Mouse (Mus musculus): ENCODE measurements around the gene Slc17a1. TPM values are rescaled to one million over a fixed set of nuclear protein-coding genes. Genes with fewer than 3 reads are reported as not detected.
A peak's percentile ranks its signal among the peaks of the same experiment; 100 is the strongest.

Slc17a1 gene
- total RNA-seq, 2 experiments from 2014 or later: not detected

GRCm38 (mm10) chr13:23887026-23887725 is 19.6 kb downstream of the Slc17a1 start:
- no peak for DNase-seq (ENCODE audit: low spot score in 2 of 2)

DNA sequence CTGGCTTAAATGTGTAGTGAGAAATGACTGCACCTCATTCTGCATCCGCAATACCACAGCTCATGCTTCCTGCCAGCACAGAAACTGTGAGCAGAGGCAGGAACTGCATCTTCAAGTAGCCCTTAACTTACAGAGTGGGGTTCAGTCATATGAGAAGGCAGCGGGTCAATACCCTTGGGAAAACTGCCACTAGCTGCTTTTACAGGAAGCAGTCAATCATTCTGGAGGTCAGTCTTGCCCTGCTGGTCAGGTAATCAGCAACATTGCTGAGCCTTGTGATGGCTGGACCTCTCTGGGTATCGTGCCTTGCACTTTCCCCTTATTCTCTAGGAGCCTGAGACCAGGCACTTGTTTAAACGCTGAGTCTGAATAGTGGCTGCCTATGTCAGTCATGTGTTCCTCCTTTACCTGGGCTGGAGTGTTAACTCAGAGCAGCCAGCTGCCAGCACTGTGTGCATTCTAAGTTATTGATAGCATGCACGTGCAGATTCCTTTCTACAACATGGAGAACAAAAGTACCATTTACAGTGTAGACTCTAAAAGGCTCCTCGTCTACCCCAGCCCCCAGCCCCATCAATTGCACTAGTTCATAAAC is 21.6 kb downstream of the Slc17a1 start:
- DNase-seq (ENCODE audit: low spot score in 2 of 2): no peak

DNA sequence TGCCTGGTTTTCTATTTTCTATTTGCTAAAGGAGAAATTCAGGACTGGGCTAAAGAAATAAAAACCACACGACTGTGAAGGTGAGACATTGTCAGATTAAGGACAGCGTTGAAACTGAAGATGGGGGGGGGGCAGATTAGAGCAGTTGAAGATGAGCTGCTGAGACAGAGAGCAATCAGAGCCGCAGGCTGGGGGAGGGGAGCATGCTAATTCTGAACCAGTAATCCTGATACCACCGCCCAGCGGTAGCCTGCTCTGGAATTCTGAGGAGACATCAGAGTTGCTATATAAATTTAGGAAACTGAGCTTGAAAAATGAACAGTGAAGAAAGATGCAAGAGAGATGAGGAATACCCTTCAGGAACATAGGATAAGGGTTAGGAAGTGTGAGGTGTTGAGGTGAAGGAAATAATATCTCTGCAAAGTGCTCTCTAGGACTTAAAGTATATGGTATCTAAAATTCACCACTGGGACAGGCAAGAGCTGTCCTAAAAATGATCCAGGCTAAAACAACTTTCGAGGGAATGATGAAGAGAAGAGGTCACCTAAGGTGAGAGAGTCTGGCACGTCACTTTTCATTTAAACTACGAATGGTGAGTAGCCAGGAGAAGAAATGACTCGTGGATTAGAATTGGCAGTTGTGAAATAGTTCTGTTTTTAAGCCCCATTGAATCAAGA is 25.2 kb downstream of the Slc17a1 start:
- DNase-seq (ENCODE audit: low spot score in 2 of 2): no peak

DNA sequence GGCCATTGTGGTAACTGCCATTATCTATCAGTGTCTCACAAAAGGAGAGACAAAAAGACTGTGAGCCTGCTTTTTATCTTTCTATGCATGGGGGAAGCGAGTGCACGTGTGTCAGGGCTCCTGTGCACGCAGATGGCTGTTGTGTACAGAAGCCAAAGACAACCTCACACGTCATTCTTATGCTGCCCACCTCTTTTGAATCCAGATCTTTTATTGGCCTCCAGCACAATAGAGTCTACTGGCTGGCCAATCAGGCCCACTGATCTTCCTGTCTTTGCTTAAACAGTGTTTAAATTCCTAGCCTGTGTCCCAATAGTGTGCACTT is 25.7 kb downstream of the Slc17a1 start:
- no peak for DNase-seq (ENCODE audit: low spot score in 2 of 2)

GRCm38 (mm10) chr13:23898242-23898641 is 30.7 kb downstream of the Slc17a1 start:
- no peak for DNase-seq (ENCODE audit: low spot score in 2 of 2)

GRCm38 (mm10) chr13:23906906-23907305 is 39.4 kb downstream of the Slc17a1 start:
- DNase-seq (ENCODE audit: low spot score in 2 of 2): no peak

DNA sequence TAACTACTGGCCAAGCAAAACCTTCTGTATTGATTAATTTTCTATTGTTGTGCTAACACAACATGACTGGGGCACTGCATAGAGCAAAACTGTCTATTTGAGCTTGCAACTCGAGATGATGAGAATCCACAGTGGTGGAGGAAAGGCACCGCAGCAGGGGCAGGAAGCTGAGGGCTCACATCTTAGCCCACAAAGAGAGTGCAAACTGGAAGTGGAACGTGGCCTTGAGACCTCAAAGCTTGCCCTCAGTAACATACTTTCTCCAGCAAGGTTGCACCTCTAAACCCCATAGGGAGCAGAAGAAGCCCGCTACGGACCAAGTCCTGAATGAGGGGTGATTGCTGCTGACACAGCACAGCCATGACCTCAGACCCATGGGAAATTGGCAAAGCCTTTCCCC is 42.6 kb downstream of the Slc17a1 start:
- no peak for DNase-seq (ENCODE audit: low spot score in 2 of 2)

GRCm38 (mm10) chr13:23911335-23911734 is 43.8 kb downstream of the Slc17a1 start:
- no peak for DNase-seq (ENCODE audit: low spot score in 2 of 2)

GRCm38 (mm10) chr13:23913791-23914306 is 46.3 kb downstream of the Slc17a1 start:
- DNase-seq (ENCODE audit: low spot score in 2 of 2): no peak

GRCm38 (mm10) chr13:23914376-23915167 is 47.0 kb downstream of the Slc17a1 start, which contains the start of gene Slc17a4:
Gene Slc17a4 (minus strand): TSS chr13:23915009.
- no peak for DNase-seq (ENCODE audit: low spot score in 2 of 2)

DNA sequence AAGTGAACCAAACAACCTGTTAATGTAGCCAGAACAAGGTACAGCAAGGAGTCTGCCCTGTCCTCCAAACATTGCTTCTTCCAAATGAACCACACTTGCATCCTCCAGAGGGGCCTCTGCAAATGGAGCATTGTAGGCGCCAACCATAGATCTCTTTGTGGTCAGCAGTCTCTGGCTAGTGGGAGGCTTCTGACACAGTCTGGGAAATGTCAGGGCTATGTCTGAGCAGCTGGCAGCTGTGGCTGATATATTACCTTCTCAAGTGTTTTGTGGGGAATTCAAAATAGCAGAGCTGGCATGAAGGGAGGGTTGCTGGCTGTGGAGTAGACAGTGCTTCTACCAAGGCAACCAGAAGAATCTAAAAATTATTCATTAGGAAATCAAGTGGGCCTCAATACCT is 48.6 kb downstream of the Slc17a1 start:
- no peak for DNase-seq (ENCODE audit: low spot score in 2 of 2)

DNA sequence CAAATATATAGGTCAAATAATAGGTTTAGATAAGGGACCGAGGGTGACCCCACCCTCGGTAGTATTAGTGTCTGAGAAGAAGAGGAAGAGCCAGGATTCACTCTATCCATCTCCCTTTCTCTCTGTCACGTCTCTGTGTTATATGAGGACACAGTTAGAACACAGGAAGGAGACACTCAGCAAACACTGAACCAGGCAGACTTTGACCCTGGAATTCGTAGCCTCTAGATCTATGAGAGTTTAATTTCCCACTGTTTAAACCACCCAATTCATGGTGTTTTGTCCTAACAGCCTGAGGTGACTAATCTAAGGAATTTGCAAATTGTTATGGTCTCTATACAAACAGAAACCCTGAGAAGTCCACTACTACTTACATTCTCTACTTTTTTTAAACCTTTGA is 50.1 kb downstream of the Slc17a1 start:
- DNase-seq (ENCODE audit: low spot score in 2 of 2): no peak

GRCm38 (mm10) chr13:23925792-23926191 is 58.2 kb downstream of the Slc17a1 start:
- no peak for DNase-seq (ENCODE audit: low spot score in 2 of 2)

GRCm38 (mm10) chr13:23928637-23929036 is 61.1 kb downstream of the Slc17a1 start:
- DNase-seq (ENCODE audit: low spot score in 2 of 2): no peak

GRCm38 (mm10) chr13:23930461-23930860 is 62.9 kb downstream of the Slc17a1 start:
- DNase-seq (ENCODE audit: low spot score in 2 of 2): no peak

DNA sequence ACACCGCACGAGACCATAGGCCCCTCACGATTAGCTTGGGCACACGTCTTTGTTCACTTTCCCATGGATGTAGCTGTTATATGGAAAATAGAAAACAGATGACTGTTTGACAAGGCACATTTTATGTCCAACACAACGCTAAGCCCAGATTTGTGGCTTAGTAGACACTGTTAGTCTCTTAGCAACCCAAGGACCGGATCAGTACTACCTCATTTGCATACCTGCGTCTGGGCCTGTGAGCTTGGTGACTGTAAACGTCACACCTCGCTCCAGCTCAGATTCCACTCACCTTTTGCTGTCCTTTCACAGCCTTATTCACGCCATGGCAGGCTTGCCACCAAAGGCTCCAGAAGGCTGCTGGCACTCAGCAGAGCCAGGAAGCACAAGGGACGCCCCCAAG is 63.4 kb downstream of the Slc17a1 start:
- DNase-seq (ENCODE audit: low spot score in 2 of 2): no peak

DNA sequence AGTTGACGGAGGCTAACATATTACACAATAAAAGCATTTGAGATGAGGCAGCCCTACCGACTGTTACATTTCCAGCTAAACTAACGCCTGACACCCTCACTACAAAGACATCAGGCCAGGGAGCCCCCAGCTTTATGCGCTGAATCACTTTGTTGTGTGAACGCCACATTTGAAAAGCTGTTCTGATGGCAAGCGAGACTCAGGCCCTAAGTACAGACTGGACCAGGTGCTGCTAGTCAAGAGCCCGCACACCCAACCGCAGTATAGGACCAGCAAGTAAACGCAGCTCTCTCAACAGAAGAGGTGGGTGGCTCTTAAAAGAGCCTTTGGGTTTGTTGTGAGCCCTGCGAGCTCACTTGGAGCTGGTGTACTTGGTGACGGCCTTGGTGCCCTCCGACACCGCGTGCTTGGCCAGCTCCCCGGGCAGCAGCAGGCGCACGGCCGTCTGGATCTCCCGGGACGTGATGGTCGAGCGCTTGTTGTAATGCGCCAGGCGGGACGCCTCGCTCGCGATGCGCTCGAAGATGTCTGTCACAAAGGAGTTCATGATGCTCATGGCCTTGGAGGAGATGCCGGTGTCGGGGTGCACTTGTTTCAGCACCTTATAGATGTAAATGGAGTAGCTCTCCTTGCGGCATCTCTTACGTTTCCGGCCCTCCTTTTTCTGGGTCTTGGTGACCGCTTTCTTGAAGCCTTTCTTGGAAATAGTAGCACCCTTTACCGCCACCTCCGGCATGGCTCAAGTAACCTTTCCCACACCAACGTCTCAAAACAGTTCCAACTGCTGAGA is 66.1 kb downstream of the Slc17a1 start, which contains the start of gene Hist1h2ba:
TSS of gene Hist1h2ba (minus strand) at position 736 of the 790 bp plus-strand sequence.
- DNase-seq (ENCODE audit: low spot score in 2 of 2): no peak

DNA sequence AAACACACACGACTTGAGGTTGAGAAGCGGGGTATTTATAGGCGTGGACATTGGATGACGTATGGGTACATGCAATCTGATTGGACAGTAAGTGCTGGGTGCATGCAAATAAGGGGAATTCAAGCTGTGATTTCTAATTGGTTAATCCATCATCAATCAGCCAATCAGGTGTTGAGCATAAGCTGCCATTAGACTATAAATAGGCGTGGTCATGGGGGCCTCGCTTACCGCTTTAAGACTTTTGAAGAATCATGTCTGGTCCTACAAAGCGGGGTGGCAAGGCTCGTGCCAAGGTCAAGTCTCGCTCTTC is 66.6 kb downstream of the Slc17a1 start, which contains the start of gene Hist1h2aa:
TSS of gene Hist1h2aa (plus strand) at position 252 of the 310 bp plus-strand sequence.
- DNase-seq (ENCODE audit: low spot score in 2 of 2): no peak

GRCm38 (mm10) chr13:23938699-23939098 is 71.1 kb downstream of the Slc17a1 start:
- DNase-seq (ENCODE audit: low spot score in 2 of 2): peak; percentile 46 to 63

DNA sequence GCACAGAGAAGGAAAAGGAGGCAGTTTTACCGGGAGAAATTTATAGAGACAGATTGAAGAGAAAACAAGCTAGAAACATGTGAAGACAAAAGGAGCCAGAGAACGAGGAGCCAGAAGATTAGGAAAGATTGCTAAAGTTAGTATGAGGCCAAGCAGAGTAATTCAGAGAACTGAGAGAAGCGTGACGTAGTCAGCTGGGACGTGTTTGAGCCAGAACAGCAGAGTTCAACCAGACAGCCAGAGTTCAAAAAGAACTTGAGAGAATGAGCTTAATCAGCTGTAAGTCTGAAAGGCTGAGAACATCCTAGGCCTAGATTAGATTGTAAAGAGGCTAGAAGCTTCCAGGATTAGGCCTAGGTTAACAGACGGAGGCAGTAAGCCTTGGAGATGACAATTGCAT is 72.7 kb downstream of the Slc17a1 start:
- no peak for DNase-seq (ENCODE audit: low spot score in 2 of 2)

GRCm38 (mm10) chr13:23942861-23943260 is 75.3 kb downstream of the Slc17a1 start:
- no peak for DNase-seq (ENCODE audit: low spot score in 2 of 2)

Data from layer of hippocampus, postnatal 10 days (tissue).